Mouse (Mus musculus) C2C12 (cell line): ENCODE measurements around the gene Hltf.

Experiments used
- CEBPB ChIP-seq: IDR thresholded peaks from one replicate; pipeline ENCODE4 v1.6.1; 2011; ENCODE audit warnings: low read depth, mild to moderate bottlenecking, control low read depth, moderate library complexity
- CTCF ChIP-seq: IDR thresholded peaks from one replicate; pipeline ENCODE4 v1.5.1; 2011; ENCODE audit not compliant: control insufficient read depth, insufficient read depth, insufficient read length
- USF1 ChIP-seq: IDR thresholded peaks from one replicate; pipeline ENCODE4 v1.6.1; 2011; ENCODE audit warnings: low read depth, mild to moderate bottlenecking, control low read depth, moderate library complexity

DNA sequence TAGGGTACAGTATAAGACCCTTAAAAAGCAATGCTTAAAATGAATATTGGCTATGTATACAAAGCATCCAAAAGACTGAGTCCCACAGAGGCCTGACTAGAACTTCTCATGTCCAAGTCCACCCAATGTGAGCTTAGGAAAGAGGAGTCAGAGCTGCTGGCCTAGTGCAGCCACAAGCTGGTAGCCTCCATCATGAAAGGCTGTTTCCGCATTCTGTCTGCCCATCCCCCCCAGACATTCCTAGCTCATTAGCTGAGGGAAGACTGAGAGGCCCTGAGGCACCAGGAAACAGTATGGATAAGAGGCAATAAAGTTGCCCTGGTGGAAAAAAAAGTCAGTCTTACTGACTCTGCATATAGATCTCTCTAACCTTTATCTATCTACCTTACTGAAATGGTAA lies 84.1 kb downstream of the Hltf start:
- TF ChIP-seq CTCF: no peak
- TF ChIP-seq USF1: no peak
- TF ChIP-seq CEBPB: no peak
